Mouse (Mus musculus): ENCODE measurements around the gene Esrrg.

Gene Esrrg

GRCm38 (mm10) chr1:187706046-187706445 is 97.5 kb downstream of the Esrrg start:
- no peak for DNase-seq (ENCODE audit: low read depth, low spot score)

- DNase-seq (ENCODE audit: low read depth, low spot score): no peak
Observed at GRCm38 (mm10) chr1:187707176-187707575, 98.6 kb downstream of the Esrrg start.

- no peak for DNase-seq (ENCODE audit: low read depth, low spot score)
Observed at GRCm38 (mm10) chr1:187710434-187710948, 101.9 kb downstream of the Esrrg start.

GRCm38 (mm10) chr1:187721035-187721434 is 112.4 kb downstream of the Esrrg start:
- DNase-seq (ENCODE audit: low read depth, low spot score): no peak

- DNase-seq (ENCODE audit: low read depth, low spot score): no peak
Observed at GRCm38 (mm10) chr1:187722016-187722415, 113.4 kb downstream of the Esrrg start.

GRCm38 (mm10) chr1:187724651-187725050 is 116.1 kb downstream of the Esrrg start:
- no peak for DNase-seq (ENCODE audit: low read depth, low spot score)

- no peak for DNase-seq (ENCODE audit: low read depth, low spot score)
Observed at GRCm38 (mm10) chr1:187725351-187725750, 116.8 kb downstream of the Esrrg start.

GRCm38 (mm10) chr1:187731171-187731570 is 122.6 kb downstream of the Esrrg start:
- no peak for DNase-seq (ENCODE audit: low read depth, low spot score)

- DNase-seq (ENCODE audit: low read depth, low spot score): no peak
Observed at GRCm38 (mm10) chr1:187736507-187736906, 127.9 kb downstream of the Esrrg start.

GRCm38 (mm10) chr1:187737296-187737695 is 128.7 kb downstream of the Esrrg start:
- no peak for DNase-seq (ENCODE audit: low read depth, low spot score)

GRCm38 (mm10) chr1:187740531-187740930 is 131.9 kb downstream of the Esrrg start:
- no peak for DNase-seq (ENCODE audit: low read depth, low spot score)

- no peak for DNase-seq (ENCODE audit: low read depth, low spot score)
Observed at GRCm38 (mm10) chr1:187741306-187741705, 132.7 kb downstream of the Esrrg start.

- no peak for DNase-seq (ENCODE audit: low read depth, low spot score)
Observed at GRCm38 (mm10) chr1:187742071-187742470, 133.5 kb downstream of the Esrrg start.

GRCm38 (mm10) chr1:187749294-187749693 is 140.7 kb downstream of the Esrrg start:
- no peak for DNase-seq (ENCODE audit: low read depth, low spot score)

GRCm38 (mm10) chr1:187749931-187750330 is 141.3 kb downstream of the Esrrg start:
- DNase-seq (ENCODE audit: low read depth, low spot score): no peak

- DNase-seq (ENCODE audit: low read depth, low spot score): no peak
Observed at GRCm38 (mm10) chr1:187755528-187755927, 146.9 kb downstream of the Esrrg start.

GRCm38 (mm10) chr1:187757981-187758380 is 149.4 kb downstream of the Esrrg start:
- DNase-seq (ENCODE audit: low read depth, low spot score): no peak

- no peak for DNase-seq (ENCODE audit: low read depth, low spot score)
Observed at GRCm38 (mm10) chr1:187758546-187758945, 150.0 kb downstream of the Esrrg start.

GRCm38 (mm10) chr1:187759536-187759935 is 150.9 kb downstream of the Esrrg start:
- no peak for DNase-seq (ENCODE audit: low read depth, low spot score)

- no peak for DNase-seq (ENCODE audit: low read depth, low spot score)
Observed at GRCm38 (mm10) chr1:187762641-187763450, 154.3 kb downstream of the Esrrg start.

- no peak for DNase-seq (ENCODE audit: low read depth, low spot score)
Observed at GRCm38 (mm10) chr1:187763451-187763755, 154.8 kb downstream of the Esrrg start.

GRCm38 (mm10) chr1:187763821-187764220 is 155.2 kb downstream of the Esrrg start:
- DNase-seq (ENCODE audit: low read depth, low spot score): no peak

GRCm38 (mm10) chr1:187765577-187765976 is 157.0 kb downstream of the Esrrg start:
- DNase-seq (ENCODE audit: low read depth, low spot score): no peak

GRCm38 (mm10) chr1:187767355-187767754 is 158.8 kb downstream of the Esrrg start:
- no peak for DNase-seq (ENCODE audit: low read depth, low spot score)

Data from c-Kit-negative CD71-positive TER-119-positive erythroid progenitor cells, embryonic 14.5 days (primary cell).